Mouse (Mus musculus): Measurements from ENCODE around the gene Iqgap1. TPM values are rescaled to one million over a fixed set of nuclear protein-coding genes. Genes with fewer than 3 reads are reported as not detected.
A peak's percentile ranks its signal among the peaks of the same experiment; 100 is the strongest.

Gene Iqgap1
- polyA plus RNA-seq, 1 experiment from 2014 or later, result 23.5 TPM

- H3K9ac ChIP-seq (ENCODE audit: low read length), result no peak overlapping the region
- H3K9me3 ChIP-seq (ENCODE audit: control insufficient read depth, low read length), result no peaks in the 10 kb centered on the region
- H3K4me1 ChIP-seq (ENCODE audit: control insufficient read depth, insufficient read depth, low read length), result no peaks in the 10 kb centered on the region
- no peak overlapping the region for H3K4me3 ChIP-seq (ENCODE audit: low read depth, low read length)
- ATAC-seq (ENCODE audit: low FRiP score), result no peak
- H3K27me3 ChIP-seq (ENCODE audit: control insufficient read depth, insufficient read depth, low read length), result no peaks in the 10 kb centered on the region
- no peak overlapping the region for H3K4me2 ChIP-seq
- H3K36me3 ChIP-seq (ENCODE audit: control insufficient read depth, insufficient read depth, low read length), result no peaks in the 10 kb centered on the region
- H3K27ac ChIP-seq (ENCODE audit: low read depth, low read length), result no peak overlapping the region
- no peak for DNase-seq (ENCODE audit: low spot score, missing footprints)
- 91% methylated on average over 14 of the region's 14 CpGs for WGBS
These were observed 51.8 kb downstream of the Iqgap1 start for GRCm38 (mm10) chr7:80773834-80774614.

GRCm38 (mm10) chr7:80770466-80770865, 55.3 kb downstream of the Iqgap1 start:
- Histone ChIP-seq H3K9ac (ENCODE audit: low read length) (no peak overlapping the region), H3K4me2 (no peak overlapping the region), H3K4me1 (ENCODE audit: control insufficient read depth, insufficient read depth, low read length) (no peaks in the 10 kb centered on the region), H3K27ac (ENCODE audit: low read depth, low read length) (no peak overlapping the region), H3K9me3 (ENCODE audit: control insufficient read depth, low read length) (no peaks in the 10 kb centered on the region), H3K36me3 (ENCODE audit: control insufficient read depth, insufficient read depth, low read length) (no peaks in the 10 kb centered on the region), H3K27me3 (ENCODE audit: control insufficient read depth, insufficient read depth, low read length) (no peaks in the 10 kb centered on the region), H3K4me3 (ENCODE audit: low read depth, low read length) (no peak overlapping the region)
- ATAC-seq (ENCODE audit: low FRiP score) (no peak), DNase-seq (ENCODE audit: low spot score, missing footprints) (no peak)
- 90% methylated on average over 2 of the region's 2 CpGs for WGBS

- WGBS, result 89% methylated on average over 11 of the region's 11 CpGs
- Histone ChIP-seq H3K27me3 (ENCODE audit: control insufficient read depth, insufficient read depth, low read length) (no peaks in the 10 kb centered on the region), H3K9ac (ENCODE audit: low read length) (no peak overlapping the region), H3K4me2 (no peak overlapping the region), H3K27ac (ENCODE audit: low read depth, low read length) (no peak overlapping the region), H3K4me1 (ENCODE audit: control insufficient read depth, insufficient read depth, low read length) (peaks cover 9% of the 10 kb centered on the region; the same call in 1 of the 2 replicates), H3K36me3 (ENCODE audit: control insufficient read depth, insufficient read depth, low read length) (no peaks in the 10 kb centered on the region), H3K4me3 (ENCODE audit: low read depth, low read length) (no peak overlapping the region), H3K9me3 (ENCODE audit: control insufficient read depth, low read length) (no peaks in the 10 kb centered on the region)
- no peak for ATAC-seq (ENCODE audit: low FRiP score)
- no peak for DNase-seq (ENCODE audit: low spot score, missing footprints)
These were observed 58.9 kb downstream of the Iqgap1 start for GRCm38 (mm10) chr7:80766861-80767312.

GRCm38 (mm10) chr7:80766072-80766471, 59.7 kb downstream of the Iqgap1 start:
- H3K27ac ChIP-seq (ENCODE audit: low read depth, low read length), result no peak overlapping the region
- H3K4me2 ChIP-seq, result no peak overlapping the region
- ATAC-seq (ENCODE audit: low FRiP score), result no peak
- H3K9ac ChIP-seq (ENCODE audit: low read length), result no peak overlapping the region
- no peaks in the 10 kb centered on the region for H3K27me3 ChIP-seq (ENCODE audit: control insufficient read depth, insufficient read depth, low read length)
- 79% methylated on average over 3 of the region's 3 CpGs for WGBS
- no peaks in the 10 kb centered on the region for H3K9me3 ChIP-seq (ENCODE audit: control insufficient read depth, low read length)
- no peaks in the 10 kb centered on the region for H3K36me3 ChIP-seq (ENCODE audit: control insufficient read depth, insufficient read depth, low read length)
- H3K4me3 ChIP-seq (ENCODE audit: low read depth, low read length), result no peak overlapping the region
- no peak for DNase-seq (ENCODE audit: low spot score, missing footprints)
- peaks cover 9% of the 10 kb centered on the region; the same call in 1 of the 2 replicates for H3K4me1 ChIP-seq (ENCODE audit: control insufficient read depth, insufficient read depth, low read length)

- ATAC-seq (ENCODE audit: low FRiP score), result no peak
- no peak overlapping the region for H3K4me2 ChIP-seq
- WGBS, result 59% methylated on average over 7 of the region's 7 CpGs
These were observed 61.8 kb downstream of the Iqgap1 start for GRCm38 (mm10) chr7:80763864-80764437.

GRCm38 (mm10) chr7:80762297-80762696, 63.5 kb downstream of the Iqgap1 start:
- no peak for ATAC-seq (ENCODE audit: low FRiP score)
- peaks cover 9% of the 10 kb centered on the region; the same call in 1 of the 2 replicates for H3K4me1 ChIP-seq (ENCODE audit: control insufficient read depth, insufficient read depth, low read length)
- H3K27ac ChIP-seq (ENCODE audit: low read depth, low read length), result no peak overlapping the region
- H3K27me3 ChIP-seq (ENCODE audit: control insufficient read depth, insufficient read depth, low read length), result no peaks in the 10 kb centered on the region
- DNase-seq (ENCODE audit: low spot score, missing footprints), result no peak
- H3K4me2 ChIP-seq, result no peak overlapping the region
- 89% methylated on average over 8 of the region's 8 CpGs for WGBS
- no peak overlapping the region for H3K9ac ChIP-seq (ENCODE audit: low read length)
- no peaks in the 10 kb centered on the region for H3K9me3 ChIP-seq (ENCODE audit: control insufficient read depth, low read length)
- H3K4me3 ChIP-seq (ENCODE audit: low read depth, low read length), result no peak overlapping the region
- H3K36me3 ChIP-seq (ENCODE audit: control insufficient read depth, insufficient read depth, low read length), result no peaks in the 10 kb centered on the region

More at GRCm38 (mm10) chr7:80763864-80764437, 61.8 kb downstream of the Iqgap1 start:
- Histone ChIP-seq H3K4me3 (ENCODE audit: low read depth, low read length) (no peak overlapping the region), H3K27ac (ENCODE audit: low read depth, low read length) (0 out of 2 replicates have a peak overlapping the region, but pooled peaks have one; percentile 3), H3K27me3 (ENCODE audit: control insufficient read depth, insufficient read depth, low read length) (no peaks in the 10 kb centered on the region), H3K9ac (ENCODE audit: low read length) (no peak overlapping the region), H3K9me3 (ENCODE audit: control insufficient read depth, low read length) (no peaks in the 10 kb centered on the region), H3K4me1 (ENCODE audit: control insufficient read depth, insufficient read depth, low read length) (peaks cover 9% of the 10 kb centered on the region; the same call in 1 of the 2 replicates), H3K36me3 (ENCODE audit: control insufficient read depth, insufficient read depth, low read length) (no peaks in the 10 kb centered on the region)
- no peak for DNase-seq (ENCODE audit: low spot score, missing footprints)

- DNase-seq (ENCODE audit: low spot score, missing footprints) (peak; percentile 75), ATAC-seq (ENCODE audit: low FRiP score) (no peak)
- Histone ChIP-seq H3K27ac (ENCODE audit: low read depth, low read length) (no peak overlapping the region), H3K4me1 (ENCODE audit: control insufficient read depth, insufficient read depth, low read length) (no peaks in the 10 kb centered on the region), H3K9ac (ENCODE audit: low read length) (no peak overlapping the region), H3K27me3 (ENCODE audit: control insufficient read depth, insufficient read depth, low read length) (no peaks in the 10 kb centered on the region), H3K9me3 (ENCODE audit: control insufficient read depth, low read length) (no peaks in the 10 kb centered on the region), H3K4me2 (no peak overlapping the region), H3K4me3 (ENCODE audit: low read depth, low read length) (no peak overlapping the region), H3K36me3 (ENCODE audit: control insufficient read depth, insufficient read depth, low read length) (no peaks in the 10 kb centered on the region)
- 86% methylated on average over 2 of the region's 2 CpGs for WGBS
These were observed 71.7 kb downstream of the Iqgap1 start for GRCm38 (mm10) chr7:80754086-80754485.

GRCm38 (mm10) chr7:80753613-80754012, 72.2 kb downstream of the Iqgap1 start:
- Histone ChIP-seq H3K9me3 (ENCODE audit: control insufficient read depth, low read length) (no peaks in the 10 kb centered on the region), H3K27me3 (ENCODE audit: control insufficient read depth, insufficient read depth, low read length) (no peaks in the 10 kb centered on the region), H3K4me2 (no peak overlapping the region), H3K4me3 (ENCODE audit: low read depth, low read length) (no peak overlapping the region), H3K4me1 (ENCODE audit: control insufficient read depth, insufficient read depth, low read length) (no peaks in the 10 kb centered on the region), H3K27ac (ENCODE audit: low read depth, low read length) (no peak overlapping the region), H3K36me3 (ENCODE audit: control insufficient read depth, insufficient read depth, low read length) (no peaks in the 10 kb centered on the region), H3K9ac (ENCODE audit: low read length) (no peak overlapping the region)
- ATAC-seq (ENCODE audit: low FRiP score) (no peak), DNase-seq (ENCODE audit: low spot score, missing footprints) (no peak)
- 93% methylated on average over 2 of the region's 2 CpGs for WGBS

- Histone ChIP-seq H3K9me3 (ENCODE audit: control insufficient read depth, low read length) (no peaks in the 10 kb centered on the region), H3K4me3 (ENCODE audit: low read depth, low read length) (no peak overlapping the region), H3K27me3 (ENCODE audit: control insufficient read depth, insufficient read depth, low read length) (no peaks in the 10 kb centered on the region), H3K4me1 (ENCODE audit: control insufficient read depth, insufficient read depth, low read length) (peaks cover 26% of the 10 kb centered on the region), H3K9ac (ENCODE audit: low read length) (no peak overlapping the region), H3K36me3 (ENCODE audit: control insufficient read depth, insufficient read depth, low read length) (no peaks in the 10 kb centered on the region), H3K27ac (ENCODE audit: low read depth, low read length) (no peak overlapping the region), H3K4me2 (no peak overlapping the region)
- ATAC-seq (ENCODE audit: low FRiP score) (no peak), DNase-seq (ENCODE audit: low spot score, missing footprints) (no peak)
- 52% methylated on average over 6 of the region's 6 CpGs for WGBS
These were observed 76.2 kb downstream of the Iqgap1 start for GRCm38 (mm10) chr7:80749624-80750023.
